ENCODE assay signal across 9 mouse cellular contexts in genomic region chr5:53992616-53993015, GRCm38 (mm10). TPM values are rescaled to one million over a fixed set of nuclear protein-coding genes. Genes with fewer than 3 reads are reported as not detected.
DNase-seq lines count a peak whose midpoint lies in the region; ATAC-seq and TF ChIP-seq lines count a peak whose summit lies in the region.
"Had no signal": no experiment of that assay in that cellular context is flagged by ENCODE, and none has a peak within 500 bp of the region (broad histone marks: within the 10 kb centered on the region; RNA-seq: fewer than 3 reads in every experiment).

No protein-coding gene starts in this region.

- peaks cover 4% of the 10 kb centered on the region; the same call in 1 of the 2 replicates for H3K4me1 ChIP-seq in kidney, adult 2 months (ENCODE audit: control insufficient read depth, insufficient read depth, low read length)
- H3K4me1 ChIP-seq in kidney, embryonic 15.5 days = peaks cover 10% of the 10 kb centered on the region
- H3K4me1 ChIP-seq in hindbrain, embryonic 10.5 days (replicated peaks) = peaks cover 16% of the 10 kb centered on the region; the same call in 1 of the 2 replicates

- no peak overlapping the region for H3K4me3 ChIP-seq in kidney, adult 2 months (ENCODE audit: insufficient read depth, low read depth, low read length)
- no peak overlapping the region for H3K4me3 ChIP-seq in kidney, embryonic 15.5 days (replicated peaks)
- H3K4me3 ChIP-seq in hindbrain, embryonic 10.5 days = no peak overlapping the region
- H3K4me3 ChIP-seq: limb, embryonic 13.5 days had no signal

- no peaks in the 10 kb centered on the region for H3K36me3 ChIP-seq in kidney, adult 2 months (ENCODE audit: control insufficient read depth, insufficient read depth, low read length)
- H3K36me3 ChIP-seq in kidney, embryonic 15.5 days = no peaks in the 10 kb centered on the region
- no peaks in the 10 kb centered on the region for H3K36me3 ChIP-seq in hindbrain, embryonic 10.5 days
- H3K36me3 ChIP-seq: limb, embryonic 13.5 days had no signal

- no peak; the same call in 1 of the 2 replicates for ATAC-seq in kidney, embryonic 15.5 days (replicated peaks; ENCODE audit: low FRiP score)

- no peak overlapping the region for H3K9ac ChIP-seq in kidney, embryonic 15.5 days
- H3K9ac ChIP-seq: limb, embryonic 13.5 days had no signal

- 30% methylated on average over 7 of the region's 7 CpGs for WGBS in kidney, adult 2 months
- 43% methylated on average over 7 of the region's 7 CpGs for WGBS in kidney, embryonic 15.5 days
- WGBS in hindbrain, embryonic 10.5 days = 62% methylated on average over 7 of the region's 7 CpGs

- peak; percentile 62 for DNase-seq in kidney, adult 2 months
- DNase-seq in frontal cortex, postnatal 14 days (ENCODE audit: low spot score in 2 of 2) = peak; percentile 43 to 47
- DNase-seq in layer of hippocampus, postnatal 10 days (ENCODE audit: low spot score in 2 of 2) = peak; percentile 64 to 67
- DNase-seq in right cerebral cortex, postnatal 4 days = peak; percentile 40
- DNase-seq in thymus, postnatal 25 days = no peak
- no peak for DNase-seq in hindbrain, embryonic 10.5 days (ENCODE audit: low spot score)
- DNase-seq in heart, adult 11 months = no peak

- no peak overlapping the region for H3K4me2 ChIP-seq in kidney, embryonic 15.5 days
- H3K4me2 ChIP-seq: limb, embryonic 13.5 days had no signal

- H3K27me3 ChIP-seq in kidney, adult 2 months (replicated peaks; ENCODE audit: control insufficient read depth, insufficient read depth, low read length) = no peaks in the 10 kb centered on the region
- no peaks in the 10 kb centered on the region for H3K27me3 ChIP-seq in kidney, embryonic 15.5 days
- H3K27me3 ChIP-seq in hindbrain, embryonic 10.5 days (ENCODE audit: insufficient read depth, poor library complexity, severe bottlenecking) = peaks cover 13% of the 10 kb centered on the region; the same call in 1 of the 2 replicates

- H3K27ac ChIP-seq in kidney, adult 2 months (ENCODE audit: insufficient read depth, low read depth, low read length) = no peak overlapping the region
- H3K27ac ChIP-seq in kidney, embryonic 15.5 days = no peak overlapping the region
- H3K27ac ChIP-seq in hindbrain, embryonic 10.5 days = no peak overlapping the region
- H3K27ac ChIP-seq: limb, embryonic 13.5 days had no signal

- no peak for TF ChIP-seq CTCF in kidney, adult 2 months (conservative IDR thresholded peaks at IDR 0.05; ENCODE audit: insufficient read depth, insufficient read length, low read depth, low read length)

- no peaks in the 10 kb centered on the region for H3K9me3 ChIP-seq in kidney, embryonic 15.5 days (replicated peaks)
- no peaks in the 10 kb centered on the region for H3K9me3 ChIP-seq in hindbrain, embryonic 10.5 days
- H3K9me3 ChIP-seq: limb, embryonic 13.5 days had no signal

- no peak for TF ChIP-seq POLR2A in kidney, adult 2 months (IDR thresholded peaks at IDR 0.05; ENCODE audit: low read depth, low read length)

RNA-seq across cellular contexts. Expression of gene Stim2, which starts 5.7 kb away (rescaled TPM):
- polyA plus RNA-seq in kidney, adult 2 months (2012; rRNA removed) = 10.3 and 14.7 TPM in 2 replicates
- 19.6 and 22.6 TPM in 2 replicates for polyA plus RNA-seq in kidney, embryonic 15.5 days (2015; fragmentation: Nextera tagmentation; extraction: Ambion mirVana)
- 10 to 100 TPM; 66.0 to 77.4 TPM for total RNA-seq in layer of hippocampus, postnatal 10 days (2021)
- 13.9 and 14.7 TPM in 2 replicates for polyA plus RNA-seq in hindbrain, embryonic 10.5 days (2016; fragmentation: Nextera tagmentation; extraction: Ambion mirVana)

Comparison
In these comparisons a context has a peak if more than half of its experiments do, and no peak if none do; other contexts are left out.
1. DNase-seq: peak in kidney, adult 2 months (single experiment), frontal cortex, postnatal 14 days (2 of 2), layer of hippocampus, postnatal 10 days (2 of 2) and right cerebral cortex, postnatal 4 days (single experiment); none in thymus, postnatal 25 days (single experiment), hindbrain, embryonic 10.5 days (single experiment) and heart, adult 11 months (single experiment).